Mouse (Mus musculus): ENCODE measurements around the gene Plk3. TPM values are rescaled to one million over a fixed set of nuclear protein-coding genes. Genes with fewer than 3 reads are reported as not detected.

Gene Plk3
- total and polyA plus RNA-seq, 2 experiments from 2014 or later: 1.9 to 4.0 TPM

DNA sequence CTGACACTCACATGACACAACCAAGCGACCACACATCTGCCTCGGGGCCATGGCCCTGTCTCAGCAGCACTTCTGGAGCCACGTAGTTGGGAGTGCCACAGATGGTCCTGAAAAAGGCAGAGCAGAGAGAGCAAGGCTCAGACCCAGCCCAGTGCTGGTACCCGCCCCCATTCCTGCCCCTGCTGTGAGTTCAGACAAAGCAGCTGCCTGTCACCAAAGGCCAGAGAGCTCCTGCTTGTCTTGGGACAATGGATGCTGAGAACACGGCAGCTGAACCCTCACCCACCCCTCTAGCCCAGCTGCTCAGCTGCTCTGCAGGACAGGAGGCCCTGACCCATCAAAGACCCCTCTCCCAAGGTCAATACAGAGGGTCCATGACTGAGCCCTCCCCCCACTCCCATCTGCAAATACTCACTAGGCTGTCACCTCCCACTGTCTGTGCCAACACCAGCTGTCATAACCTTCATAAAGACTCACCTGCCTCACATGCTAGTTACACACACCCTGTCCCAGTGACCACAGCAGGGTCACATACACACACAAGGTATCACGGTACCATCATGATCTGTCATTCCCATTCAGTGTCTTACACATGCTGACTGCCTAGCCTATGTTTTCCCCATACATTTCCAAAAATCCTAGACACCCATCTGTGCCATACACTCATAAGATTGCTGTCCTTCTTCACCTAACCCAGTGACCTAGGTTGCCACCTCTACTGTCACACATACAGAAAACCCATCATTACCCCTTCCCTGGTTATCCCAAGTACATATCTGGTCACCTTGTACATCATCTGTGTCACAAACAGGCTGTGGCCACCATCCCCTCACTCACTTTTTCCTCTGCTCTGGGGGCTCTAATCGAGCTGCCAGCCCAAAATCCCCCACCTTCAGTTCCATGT is 1.6 kb downstream of the Plk3 start:
- Histone ChIP-seq H3K9ac (replicated peaks; ENCODE audit: low read depth, low read length) (no peak overlapping the region), H3K4me1 (ENCODE audit: control insufficient read depth, insufficient read depth) (0 out of 2 replicates have a peak, but pooled peaks cover 4% of the 10 kb centered on the region), H3K27ac (ENCODE audit: low read depth) (no peak overlapping the region), H3K27me3 (ENCODE audit: control insufficient read depth, insufficient read depth, low read length) (peaks cover 9% of the 10 kb centered on the region; the same call in 1 of the 2 replicates), H3K4me2 (ENCODE audit: low read depth, low read length) (peak overlapping the region; percentile 78), H3K36me3 (replicated peaks; ENCODE audit: control insufficient read depth, insufficient read depth, low read length) (0 out of 2 replicates have a peak, but pooled peaks cover 8% of the 10 kb centered on the region), H3K4me3 (ENCODE audit: low read depth, low read length) (peak overlapping the region; percentile 70; the same call in 1 of the 2 replicates), H3K9me3 (replicated peaks; ENCODE audit: control insufficient read depth, low read length) (no peaks in the 10 kb centered on the region)
- WGBS: 43% methylated on average over 7 of the region's 7 CpGs
- ATAC-seq (ENCODE audit: insufficient read depth, low read depth) (no peak), DNase-seq (ENCODE audit: low spot score) (no peak)
- TF ChIP-seq CTCF (IDR thresholded peaks at IDR 0.05; ENCODE audit: low read depth): no peak
- TF ChIP-seq EP300 (IDR thresholded peaks at IDR 0.05; ENCODE audit: low read depth): no peak

DNA sequence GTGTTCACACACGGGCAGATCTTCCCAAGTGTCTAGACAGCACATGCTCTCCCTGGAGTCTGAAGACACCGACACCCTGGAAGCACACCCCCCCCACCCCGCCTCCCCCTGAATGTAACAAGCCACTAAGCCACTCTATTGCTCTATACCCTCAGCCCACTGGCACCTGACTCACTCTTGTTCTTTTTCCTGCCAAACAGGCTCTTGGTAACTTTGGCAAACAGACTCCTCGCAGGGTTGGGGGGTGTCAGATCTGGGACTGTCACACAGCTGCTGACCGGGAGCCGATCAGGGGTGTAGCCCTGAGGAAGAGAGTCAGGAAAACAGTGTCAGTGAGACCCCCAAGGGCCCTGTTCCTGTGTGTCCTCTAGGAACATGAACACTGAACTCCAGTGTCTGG is 2.6 kb downstream of the Plk3 start:
- H3K9me3 ChIP-seq (replicated peaks; ENCODE audit: control insufficient read depth, low read length): no peaks in the 10 kb centered on the region
- peaks cover 9% of the 10 kb centered on the region; the same call in 1 of the 2 replicates for H3K27me3 ChIP-seq (ENCODE audit: control insufficient read depth, insufficient read depth, low read length)
- no peak overlapping the region for H3K4me3 ChIP-seq (ENCODE audit: low read depth, low read length)

DNA sequence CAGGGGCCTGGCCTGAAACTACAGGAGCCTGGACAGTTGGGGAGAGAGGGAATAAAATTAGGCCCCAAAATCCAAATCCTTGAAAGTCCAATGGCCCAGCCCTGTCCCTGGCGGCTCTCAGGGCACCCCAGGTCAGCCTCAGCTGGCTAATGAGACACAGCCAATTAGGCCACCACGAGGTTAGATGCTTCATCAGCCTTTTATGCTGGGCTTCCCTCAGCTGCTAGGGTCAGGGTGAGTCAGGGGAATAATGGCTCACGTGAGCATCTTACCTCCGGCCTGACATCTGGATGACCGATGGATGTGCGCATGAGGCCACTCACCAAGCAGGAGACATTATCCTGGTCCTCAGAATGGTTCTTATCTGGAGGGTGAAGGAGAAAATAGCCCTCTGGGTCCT is 3.0 kb downstream of the Plk3 start:
- no peak for TF ChIP-seq CTCF (IDR thresholded peaks at IDR 0.05; ENCODE audit: low read depth)
- TF ChIP-seq EP300 (IDR thresholded peaks at IDR 0.05; ENCODE audit: low read depth): no peak
- no peak for DNase-seq (ENCODE audit: low spot score)
- no peak overlapping the region for H3K27ac ChIP-seq (ENCODE audit: low read depth)
- no peak overlapping the region for H3K4me3 ChIP-seq (ENCODE audit: low read depth, low read length)
- no peaks in the 10 kb centered on the region for H3K9me3 ChIP-seq (replicated peaks; ENCODE audit: control insufficient read depth, low read length)
- no peak for ATAC-seq (ENCODE audit: insufficient read depth, low read depth)
- no peak overlapping the region for H3K4me2 ChIP-seq (ENCODE audit: low read depth, low read length)
- H3K4me1 ChIP-seq (ENCODE audit: control insufficient read depth, insufficient read depth): 0 out of 2 replicates have a peak, but pooled peaks cover 4% of the 10 kb centered on the region
- 80% methylated on average over 6 of the region's 6 CpGs for WGBS
- H3K9ac ChIP-seq (replicated peaks; ENCODE audit: low read depth, low read length): no peak overlapping the region
- 0 out of 2 replicates have a peak, but pooled peaks cover 8% of the 10 kb centered on the region for H3K36me3 ChIP-seq (replicated peaks; ENCODE audit: control insufficient read depth, insufficient read depth, low read length)
- peaks cover 9% of the 10 kb centered on the region; the same call in 1 of the 2 replicates for H3K27me3 ChIP-seq (ENCODE audit: control insufficient read depth, insufficient read depth, low read length)

More for the DNA sequence above, 2.6 kb downstream of the Plk3 start:
- 74% methylated on average over 6 of the region's 6 CpGs for WGBS
- Histone ChIP-seq H3K4me1 (ENCODE audit: control insufficient read depth, insufficient read depth) (0 out of 2 replicates have a peak, but pooled peaks cover 4% of the 10 kb centered on the region), H3K4me2 (ENCODE audit: low read depth, low read length) (no peak overlapping the region), H3K9ac (replicated peaks; ENCODE audit: low read depth, low read length) (no peak overlapping the region), H3K27ac (ENCODE audit: low read depth) (no peak overlapping the region), H3K36me3 (replicated peaks; ENCODE audit: control insufficient read depth, insufficient read depth, low read length) (0 out of 2 replicates have a peak, but pooled peaks cover 8% of the 10 kb centered on the region)
- TF ChIP-seq EP300 (IDR thresholded peaks at IDR 0.05; ENCODE audit: low read depth) (no peak), CTCF (IDR thresholded peaks at IDR 0.05; ENCODE audit: low read depth) (no peak)
- ATAC-seq (ENCODE audit: insufficient read depth, low read depth): no peak
- DNase-seq (ENCODE audit: low spot score): no peak

DNA sequence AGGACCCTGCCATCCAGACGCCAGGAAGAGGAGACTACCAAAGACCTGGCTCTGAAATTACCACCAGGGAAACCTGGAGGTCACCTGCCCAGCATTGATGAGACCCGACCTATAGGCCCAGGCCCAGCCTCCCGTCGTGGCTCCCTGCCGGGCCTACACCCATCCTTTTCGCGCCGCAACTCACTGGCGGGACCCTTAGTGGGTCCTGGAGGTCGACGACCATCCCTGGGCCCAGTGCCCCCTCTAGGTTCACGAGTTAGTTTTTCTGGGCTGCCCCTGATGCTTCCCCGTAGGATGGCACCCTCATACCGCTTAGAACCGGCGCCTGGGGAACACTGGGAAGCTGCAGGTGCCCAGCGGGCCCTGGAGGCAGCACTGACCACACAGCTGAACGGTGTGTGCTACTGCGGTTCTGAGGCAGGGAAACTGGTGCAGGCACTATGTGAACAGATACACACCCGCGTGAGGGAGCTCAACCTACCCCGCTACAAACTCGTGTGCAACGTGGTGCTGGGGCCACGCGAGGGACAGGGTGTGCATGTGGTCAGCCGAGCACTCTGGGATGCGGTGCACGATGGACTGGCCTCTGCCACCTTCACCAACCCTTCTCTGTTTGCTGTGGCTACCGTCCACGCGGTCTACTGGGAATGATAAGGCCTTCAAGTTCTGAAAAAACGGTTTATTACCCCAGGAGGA is 5.6 kb downstream of the Plk3 start:
- H3K4me3 ChIP-seq (ENCODE audit: low read depth, low read length): no peak overlapping the region
- 85% methylated on average over 33 of the region's 33 CpGs for WGBS
- no peak overlapping the region for H3K9ac ChIP-seq (replicated peaks; ENCODE audit: low read depth, low read length)
- TF ChIP-seq CTCF (IDR thresholded peaks at IDR 0.05; ENCODE audit: low read depth): no peak
- TF ChIP-seq EP300 (IDR thresholded peaks at IDR 0.05; ENCODE audit: low read depth): no peak
- no peak for ATAC-seq (ENCODE audit: insufficient read depth, low read depth)
- DNase-seq (ENCODE audit: low spot score): no peak
- 0 out of 2 replicates have a peak, but pooled peaks cover 8% of the 10 kb centered on the region for H3K36me3 ChIP-seq (replicated peaks; ENCODE audit: control insufficient read depth, insufficient read depth, low read length)
- no peak overlapping the region for H3K27ac ChIP-seq (ENCODE audit: low read depth)
- H3K9me3 ChIP-seq (replicated peaks; ENCODE audit: control insufficient read depth, low read length): no peaks in the 10 kb centered on the region
- H3K27me3 ChIP-seq (ENCODE audit: control insufficient read depth, insufficient read depth, low read length): peaks cover 7% of the 10 kb centered on the region; the same call in 1 of the 2 replicates
- H3K4me1 ChIP-seq (ENCODE audit: control insufficient read depth, insufficient read depth): 0 out of 2 replicates have a peak, but pooled peaks cover 6% of the 10 kb centered on the region
- no peak overlapping the region for H3K4me2 ChIP-seq (ENCODE audit: low read depth, low read length)

DNA sequence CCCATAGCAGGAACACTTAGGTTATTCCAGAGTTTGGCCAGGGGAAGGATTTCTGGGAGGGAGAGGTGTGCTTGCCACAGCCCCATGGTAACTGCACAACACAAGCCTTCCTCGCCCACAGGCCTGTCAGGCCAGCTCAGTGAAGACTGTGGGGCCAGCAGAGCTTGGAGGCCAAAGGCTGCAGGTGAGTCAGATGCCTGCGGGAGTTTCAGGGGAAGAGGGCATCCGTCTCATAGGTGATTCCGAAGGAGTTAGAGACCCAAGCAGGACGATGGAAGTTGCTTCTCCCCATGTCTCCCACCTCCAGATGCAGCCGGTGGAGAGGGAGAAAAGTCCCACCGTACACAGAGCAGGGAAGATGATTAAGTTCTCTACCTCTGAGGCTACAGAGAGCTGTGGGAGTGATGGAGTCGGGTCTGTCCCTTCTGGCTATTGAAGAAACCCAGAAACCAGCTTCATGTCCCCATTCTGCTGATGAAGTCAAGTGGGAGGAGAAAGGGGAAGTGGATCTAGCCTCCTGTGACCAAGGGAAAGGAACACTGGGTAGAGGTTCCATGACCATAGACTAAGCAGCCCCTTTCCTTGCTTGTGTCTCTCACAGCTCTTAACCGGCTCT is 7.0 kb downstream of the Plk3 start, which contains the start of gene Tctex1d4:
TSS of gene Tctex1d4 (plus strand) at position 120 of the 616 bp plus-strand sequence.
- TF ChIP-seq CTCF (IDR thresholded peaks at IDR 0.05; ENCODE audit: low read depth): no peak
- no peak for TF ChIP-seq EP300 (IDR thresholded peaks at IDR 0.05; ENCODE audit: low read depth)
- Histone ChIP-seq H3K9me3 (replicated peaks; ENCODE audit: control insufficient read depth, low read length) (no peaks in the 10 kb centered on the region), H3K4me1 (ENCODE audit: control insufficient read depth, insufficient read depth) (0 out of 2 replicates have a peak, but pooled peaks cover 6% of the 10 kb centered on the region), H3K9ac (replicated peaks; ENCODE audit: low read depth, low read length) (peak within 1 kb of the TSS; percentile 31), H3K36me3 (replicated peaks; ENCODE audit: control insufficient read depth, insufficient read depth, low read length) (0 out of 2 replicates have a peak, but pooled peaks cover 8% of the 10 kb centered on the region), H3K4me3 (ENCODE audit: low read depth, low read length) (no peak within 1 kb of the TSS), H3K27ac (ENCODE audit: low read depth) (peak within 1 kb of the TSS; percentile 97), H3K27me3 (ENCODE audit: control insufficient read depth, insufficient read depth, low read length) (no peaks in the 10 kb centered on the region), H3K4me2 (ENCODE audit: low read depth, low read length) (peak within 1 kb of the TSS; percentile 31)
- WGBS: 72% methylated on average over 9 of the region's 9 CpGs
- no peak for ATAC-seq (ENCODE audit: insufficient read depth, low read depth)
- no peak for DNase-seq (ENCODE audit: low spot score)

All from heart, postnatal 0 days (tissue).